Mouse (Mus musculus): ENCODE measurements around the gene Bmp7.

Gene Bmp7

GRCm38 (mm10) chr2:172854136-172854535, 86.0 kb downstream of the Bmp7 start:
- DNase-seq (ENCODE audit: low spot score in 2 of 2): no peak

GRCm38 (mm10) chr2:172851773-172852172, 88.3 kb downstream of the Bmp7 start:
- DNase-seq (ENCODE audit: low spot score in 2 of 2): no peak

- DNase-seq (ENCODE audit: low spot score in 2 of 2): no peak
Measured at GRCm38 (mm10) chr2:172848193-172848592, 91.9 kb downstream of the Bmp7 start.

GRCm38 (mm10) chr2:172846311-172846575, 93.9 kb downstream of the Bmp7 start:
- DNase-seq (ENCODE audit: low spot score in 2 of 2): no peak

- DNase-seq (ENCODE audit: low spot score in 2 of 2): no peak
Measured at GRCm38 (mm10) chr2:172845536-172846310, 94.4 kb downstream of the Bmp7 start.

- no peak for DNase-seq (ENCODE audit: low spot score in 2 of 2)
Measured at GRCm38 (mm10) chr2:172843903-172844302, 96.2 kb downstream of the Bmp7 start.

GRCm38 (mm10) chr2:172842306-172842705, 97.8 kb downstream of the Bmp7 start:
- DNase-seq (ENCODE audit: low spot score in 2 of 2): no peak

- DNase-seq (ENCODE audit: low spot score in 2 of 2): no peak
Measured at GRCm38 (mm10) chr2:172840905-172841750, 99.0 kb downstream of the Bmp7 start.

GRCm38 (mm10) chr2:172839317-172839980, 100.7 kb downstream of the Bmp7 start:
- no peak for DNase-seq (ENCODE audit: low spot score in 2 of 2)

- no peak for DNase-seq (ENCODE audit: low spot score in 2 of 2)
Measured at GRCm38 (mm10) chr2:172836516-172836915, 103.6 kb downstream of the Bmp7 start.

GRCm38 (mm10) chr2:172833196-172833595, 106.9 kb downstream of the Bmp7 start:
- DNase-seq (ENCODE audit: low spot score in 2 of 2): peak in 1 of 2 experiments; percentile 45

- DNase-seq (ENCODE audit: low spot score in 2 of 2): peak in 1 of 2 experiments; percentile 69
Measured at GRCm38 (mm10) chr2:172831762-172832161, 108.4 kb downstream of the Bmp7 start.

- DNase-seq (ENCODE audit: low spot score in 2 of 2): peak; percentile 54 to 84
Measured at GRCm38 (mm10) chr2:172831133-172831532, 109.0 kb downstream of the Bmp7 start.

- no peak for DNase-seq (ENCODE audit: low spot score in 2 of 2)
Measured at GRCm38 (mm10) chr2:172828229-172828628, 111.9 kb downstream of the Bmp7 start.

- no peak for DNase-seq (ENCODE audit: low spot score in 2 of 2)
Measured at GRCm38 (mm10) chr2:172827564-172827963, 112.6 kb downstream of the Bmp7 start.

GRCm38 (mm10) chr2:172825785-172826145, 114.4 kb downstream of the Bmp7 start:
- no peak for DNase-seq (ENCODE audit: low spot score in 2 of 2)

- DNase-seq (ENCODE audit: low spot score in 2 of 2): peak; percentile 38 to 65
Measured at GRCm38 (mm10) chr2:172824906-172825784, 115.0 kb downstream of the Bmp7 start.

- DNase-seq (ENCODE audit: low spot score in 2 of 2): no peak
Measured at GRCm38 (mm10) chr2:172818631-172819230, 121.4 kb downstream of the Bmp7 start.
